Mouse (Mus musculus): Measurements from ENCODE around the gene Zzz3. TPM values are rescaled to one million over a fixed set of nuclear protein-coding genes. Genes with fewer than 3 reads are reported as not detected.

Zzz3 gene
- total and polyA plus RNA-seq, 3 experiments = 10.4 to 23.1 (median 20.8) TPM

DNA sequence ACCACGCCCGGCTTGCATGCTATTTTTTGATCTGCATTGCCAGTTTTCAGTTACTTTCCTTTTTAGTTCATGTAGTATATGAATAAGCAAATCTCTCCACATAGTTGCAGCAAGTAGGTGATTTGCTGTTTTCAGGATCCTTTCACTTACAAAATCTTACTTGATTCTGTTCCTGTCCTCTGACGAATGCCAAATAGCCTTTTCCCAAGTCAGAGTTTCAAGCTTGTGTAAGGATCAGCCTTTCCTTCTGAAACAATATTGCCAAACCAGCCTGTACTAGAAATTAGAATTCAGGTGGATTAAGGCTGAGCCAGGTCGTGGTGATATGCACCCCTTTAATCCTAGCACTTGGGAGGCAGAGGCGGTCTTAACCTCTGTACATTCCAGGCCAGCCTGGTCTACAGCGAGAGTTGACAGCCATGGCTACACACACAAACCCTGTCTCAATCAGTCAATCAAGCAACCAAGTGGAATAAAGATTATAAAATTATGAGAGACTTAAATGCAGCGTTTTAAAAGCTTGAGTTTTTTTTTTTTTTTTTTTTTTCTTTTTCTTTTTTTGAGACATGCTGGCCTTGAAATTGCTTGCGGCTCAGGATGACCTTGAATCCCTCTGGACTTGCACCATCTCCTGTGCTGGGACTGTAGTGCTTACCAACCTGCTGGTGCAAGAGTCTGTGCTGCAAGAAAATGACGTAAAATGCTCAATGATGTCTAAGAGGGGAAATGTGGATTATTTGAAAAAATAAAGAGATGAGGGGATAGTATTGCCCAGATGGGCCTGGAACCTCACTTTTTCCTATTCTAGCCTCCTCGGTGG, 47.1 kb upstream of the Zzz3 start:
- peaks cover 5% of the 10 kb centered on the region; the same call in 1 of the 2 replicates for H3K36me3 ChIP-seq (ENCODE audit: control insufficient read depth, insufficient read depth, low read length)
- no peak overlapping the region for H3K27ac ChIP-seq
- no peak overlapping the region for H3K9ac ChIP-seq (ENCODE audit: low read depth, low read length)
- no peak for TF ChIP-seq POLR2A (IDR thresholded peaks at IDR 0.05; ENCODE audit: insufficient read depth, low read depth, low read length)
- TF ChIP-seq EP300 (IDR thresholded peaks at IDR 0.05; ENCODE audit: insufficient read depth, low read depth, low read length) = no peak
- no peak for TF ChIP-seq CTCF (IDR thresholded peaks at IDR 0.05)
- 81% methylated on average over 10 of the region's 10 CpGs for WGBS
- H3K4me3 ChIP-seq = no peak overlapping the region
- intact Hi-C loops (cut with DNase I) = loop anchor here (10.0 kb wide), 1 partner anchor 367 kb away; the partner anchor contains the start of gene Pigk
- H3K4me1 ChIP-seq (ENCODE audit: control insufficient read depth, insufficient read depth, low read length) = peaks cover 11% of the 10 kb centered on the region
- DNase-seq = no peak
- H3K27me3 ChIP-seq (ENCODE audit: control insufficient read depth, insufficient read depth, low read length) = no peaks in the 10 kb centered on the region
- H3K79me2 ChIP-seq (replicated peaks; ENCODE audit: control insufficient read depth, insufficient read depth, low read length) = peaks cover 13% of the 10 kb centered on the region

GRCm38 (mm10) chr3:152350431-152350830, 44.8 kb upstream of the Zzz3 start:
- no peak for DNase-seq
- no peaks in the 10 kb centered on the region for H3K27me3 ChIP-seq (ENCODE audit: control insufficient read depth, insufficient read depth, low read length)
- 76% methylated on average over 3 of the region's 3 CpGs for WGBS
- H3K4me3 ChIP-seq = no peak overlapping the region
- intact Hi-C loops (cut with DNase I) = no loop called here
- no peak overlapping the region for H3K27ac ChIP-seq
- H3K79me2 ChIP-seq (replicated peaks; ENCODE audit: control insufficient read depth, insufficient read depth, low read length) = peaks cover 16% of the 10 kb centered on the region
- H3K9ac ChIP-seq (ENCODE audit: low read depth, low read length) = 0 out of 2 replicates have a peak overlapping the region, but pooled peaks have one; percentile 17
- H3K36me3 ChIP-seq (ENCODE audit: control insufficient read depth, insufficient read depth, low read length) = peaks cover 5% of the 10 kb centered on the region; the same call in 1 of the 2 replicates
- peaks cover 15% of the 10 kb centered on the region for H3K4me1 ChIP-seq (ENCODE audit: control insufficient read depth, insufficient read depth, low read length)
- TF ChIP-seq EP300 (IDR thresholded peaks at IDR 0.05; ENCODE audit: insufficient read depth, low read depth, low read length) (no peak), CTCF (IDR thresholded peaks at IDR 0.05) (no peak), POLR2A (IDR thresholded peaks at IDR 0.05; ENCODE audit: insufficient read depth, low read depth, low read length) (no peak)

DNA sequence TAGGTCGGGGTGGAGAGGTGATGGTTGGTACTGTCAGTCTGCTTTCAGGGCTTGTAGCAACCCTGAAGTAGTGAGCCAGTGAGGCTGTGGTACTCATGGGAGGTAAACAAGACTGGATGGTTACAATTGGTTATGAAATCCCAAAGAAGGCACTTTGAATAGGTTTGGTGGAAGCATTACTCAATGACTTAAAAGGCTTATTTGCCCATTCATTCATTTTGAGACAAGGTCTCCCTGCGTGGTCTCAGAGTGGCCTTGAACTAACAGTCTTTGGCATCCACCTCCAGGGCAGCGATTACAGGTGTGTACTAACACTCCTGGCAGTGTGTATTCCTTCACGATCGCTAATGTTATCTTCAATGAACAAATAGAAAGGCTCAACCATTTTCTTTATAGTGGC, 44.3 kb upstream of the Zzz3 start:
- H3K79me2 ChIP-seq (replicated peaks; ENCODE audit: control insufficient read depth, insufficient read depth, low read length) = peaks cover 16% of the 10 kb centered on the region
- WGBS = 86% methylated on average over 5 of the region's 5 CpGs
- DNase-seq = no peak
- no peaks in the 10 kb centered on the region for H3K27me3 ChIP-seq (ENCODE audit: control insufficient read depth, insufficient read depth, low read length)
- TF ChIP-seq EP300 (IDR thresholded peaks at IDR 0.05; ENCODE audit: insufficient read depth, low read depth, low read length) (no peak), POLR2A (IDR thresholded peaks at IDR 0.05; ENCODE audit: insufficient read depth, low read depth, low read length) (no peak), CTCF (IDR thresholded peaks at IDR 0.05) (no peak)
- H3K4me3 ChIP-seq = no peak overlapping the region
- H3K36me3 ChIP-seq (ENCODE audit: control insufficient read depth, insufficient read depth, low read length) = peaks cover 5% of the 10 kb centered on the region; the same call in 1 of the 2 replicates
- no peak overlapping the region for H3K9ac ChIP-seq (ENCODE audit: low read depth, low read length)
- H3K4me1 ChIP-seq (ENCODE audit: control insufficient read depth, insufficient read depth, low read length) = peaks cover 14% of the 10 kb centered on the region
- intact Hi-C loops (cut with DNase I) = no loop called here
- H3K27ac ChIP-seq = no peak overlapping the region

- TF ChIP-seq EP300 (IDR thresholded peaks at IDR 0.05; ENCODE audit: insufficient read depth, low read depth, low read length) = no peak
- TF ChIP-seq POLR2A (IDR thresholded peaks at IDR 0.05; ENCODE audit: insufficient read depth, low read depth, low read length) = no peak
- no peak for TF ChIP-seq CTCF (IDR thresholded peaks at IDR 0.05)
- DNase-seq = no peak
- H3K4me1 ChIP-seq (ENCODE audit: control insufficient read depth, insufficient read depth, low read length) = peaks cover 12% of the 10 kb centered on the region
- H3K9ac ChIP-seq (ENCODE audit: low read depth, low read length) = no peak overlapping the region
- intact Hi-C loops (cut with DNase I) = no loop called here
- H3K79me2 ChIP-seq (replicated peaks; ENCODE audit: control insufficient read depth, insufficient read depth, low read length) = peaks cover 16% of the 10 kb centered on the region
- H3K27me3 ChIP-seq (ENCODE audit: control insufficient read depth, insufficient read depth, low read length) = no peaks in the 10 kb centered on the region
- H3K36me3 ChIP-seq (ENCODE audit: control insufficient read depth, insufficient read depth, low read length) = peaks cover 5% of the 10 kb centered on the region; the same call in 1 of the 2 replicates
- WGBS = 66% methylated on average over 4 of the region's 4 CpGs
- H3K4me3 ChIP-seq = no peak overlapping the region
- no peak overlapping the region for H3K27ac ChIP-seq
These were observed 43.0 kb upstream of the Zzz3 start for GRCm38 (mm10) chr3:152352289-152352688.

GRCm38 (mm10) chr3:152353434-152354177, 41.7 kb upstream of the Zzz3 start:
- H3K27me3 ChIP-seq (ENCODE audit: control insufficient read depth, insufficient read depth, low read length) = no peaks in the 10 kb centered on the region
- 77% methylated on average over 10 of the region's 10 CpGs for WGBS
- H3K4me3 ChIP-seq = no peak overlapping the region
- intact Hi-C loops (cut with DNase I) = no loop called here
- no peak overlapping the region for H3K9ac ChIP-seq (ENCODE audit: low read depth, low read length)
- H3K36me3 ChIP-seq (ENCODE audit: control insufficient read depth, insufficient read depth, low read length) = peaks cover 3% of the 10 kb centered on the region; the same call in 1 of the 2 replicates
- H3K4me1 ChIP-seq (ENCODE audit: control insufficient read depth, insufficient read depth, low read length) = peaks cover 9% of the 10 kb centered on the region
- TF ChIP-seq POLR2A (IDR thresholded peaks at IDR 0.05; ENCODE audit: insufficient read depth, low read depth, low read length) = no peak
- no peak for TF ChIP-seq EP300 (IDR thresholded peaks at IDR 0.05; ENCODE audit: insufficient read depth, low read depth, low read length)
- no peak for TF ChIP-seq CTCF (IDR thresholded peaks at IDR 0.05)
- H3K79me2 ChIP-seq (replicated peaks; ENCODE audit: control insufficient read depth, insufficient read depth, low read length) = peaks cover 14% of the 10 kb centered on the region
- no peak overlapping the region for H3K27ac ChIP-seq
- DNase-seq = no peak
